Mouse (Mus musculus) MN1 (cell line): ENCODE results near the gene Rab4a.
A peak's percentile ranks its signal among the peaks of the same experiment; 100 is the strongest.
"Not testable (repeated sequence)": the region's sequence is repeated elsewhere in the genome, so short reads cannot be mapped to it uniquely, and the experiment has no call there.

Source experiments
- DNase-seq: peaks from one replicate; pipeline ENCODE4 v3.0.0-alpha.2; 2016; ENCODE audit warnings: low spot score

The Rab4a gene

GRCm38 (mm10) chr8:123788416-123789170, 17.2 kb upstream of the Rab4a start:
- no peak for DNase-seq

GRCm38 (mm10) chr8:123789461-123789860, 16.3 kb upstream of the Rab4a start:
- no peak for DNase-seq

GRCm38 (mm10) chr8:123789970-123790369, 15.8 kb upstream of the Rab4a start:
- DNase-seq, result peak; percentile 92

GRCm38 (mm10) chr8:123791101-123791844, 14.5 kb upstream of the Rab4a start:
- no peak for DNase-seq

GRCm38 (mm10) chr8:123791845-123792225, 13.9 kb upstream of the Rab4a start:
- DNase-seq, result no peak

GRCm38 (mm10) chr8:123793900-123794299, 11.9 kb upstream of the Rab4a start:
- no peak for DNase-seq

- no peak for DNase-seq
Observed at GRCm38 (mm10) chr8:123794766-123795165, 11.0 kb upstream of the Rab4a start.

GRCm38 (mm10) chr8:123796758-123797157, 9.0 kb upstream of the Rab4a start:
- no peak for DNase-seq

GRCm38 (mm10) chr8:123797928-123798327, 7.9 kb upstream of the Rab4a start:
- no peak for DNase-seq

- DNase-seq, result no peak
Observed at GRCm38 (mm10) chr8:123799434-123799833, 6.4 kb upstream of the Rab4a start.

- DNase-seq, result no peak
Observed at GRCm38 (mm10) chr8:123799885-123800284, 5.9 kb upstream of the Rab4a start.

GRCm38 (mm10) chr8:123800867-123801266, 4.9 kb upstream of the Rab4a start:
- DNase-seq, result no peak

- DNase-seq, result no peak
Observed at GRCm38 (mm10) chr8:123801538-123801937, 4.2 kb upstream of the Rab4a start.

GRCm38 (mm10) chr8:123803639-123804038, 2.1 kb upstream of the Rab4a start:
- no peak for DNase-seq

- DNase-seq, result peak; percentile 59
Observed at GRCm38 (mm10) chr8:123804586-123804985, 1.2 kb upstream of the Rab4a start.

GRCm38 (mm10) chr8:123805209-123805717, 522 bp upstream of the Rab4a start:
- peak; percentile 44 for DNase-seq

- peak; percentile 58 for DNase-seq
Observed at GRCm38 (mm10) chr8:123806374-123806935, 670 bp downstream of the Rab4a start.

GRCm38 (mm10) chr8:123807024-123807431, 1.2 kb downstream of the Rab4a start:
- peak; percentile 75 for DNase-seq

GRCm38 (mm10) chr8:123807852-123808573, 2.2 kb downstream of the Rab4a start:
- no peak for DNase-seq

- no peak for DNase-seq
Observed at GRCm38 (mm10) chr8:123808671-123809070, 2.9 kb downstream of the Rab4a start.

GRCm38 (mm10) chr8:123809342-123809741, 3.6 kb downstream of the Rab4a start:
- DNase-seq, result not testable (repeated sequence)

GRCm38 (mm10) chr8:123812227-123812626, 6.4 kb downstream of the Rab4a start:
- no peak for DNase-seq
